8 mouse cellular contexts compared by ENCODE assay signal in the genomic region with DNA sequence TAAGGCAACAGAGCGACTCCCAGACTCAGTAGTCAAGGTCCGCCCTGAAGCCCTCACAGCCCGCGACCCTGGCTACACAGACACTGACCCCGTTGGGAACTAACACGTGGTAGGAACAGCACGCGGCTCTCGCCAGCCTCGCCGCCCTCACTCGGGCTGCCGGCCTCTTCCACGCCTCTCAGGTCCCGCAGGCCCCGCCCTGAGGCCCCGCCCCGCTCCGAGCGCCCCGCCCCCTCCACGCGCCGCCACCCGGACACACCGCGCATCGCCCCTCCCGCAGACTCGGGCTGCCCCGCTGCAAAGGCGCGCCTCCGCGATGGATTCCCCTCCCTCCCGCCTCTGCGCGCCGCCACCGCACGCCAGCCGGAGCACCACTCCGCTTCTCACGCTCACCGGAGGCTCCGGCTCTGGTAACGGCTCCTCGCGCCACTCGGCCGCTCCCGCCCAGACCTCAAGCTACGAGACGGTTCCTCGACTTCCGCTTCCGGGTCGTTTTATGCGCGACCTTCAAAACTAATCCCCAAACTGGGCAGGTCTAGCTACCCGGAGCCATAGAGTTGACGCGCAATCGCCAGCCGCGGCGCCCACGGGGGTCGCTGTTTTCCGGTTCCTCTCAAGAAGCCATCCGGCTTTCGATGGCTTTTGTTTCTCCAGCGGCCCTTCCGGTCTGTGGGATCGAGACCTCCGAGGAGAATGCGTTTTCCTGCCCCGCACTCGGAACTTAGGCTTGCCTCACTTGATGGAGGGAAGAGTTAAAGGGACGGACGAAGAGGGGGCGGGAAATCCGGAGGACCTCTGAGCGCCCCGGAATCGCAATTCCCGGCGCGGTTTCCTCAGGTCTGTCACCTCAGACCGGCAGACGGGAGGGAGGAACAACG. TPM values are rescaled to one million over a fixed set of nuclear protein-coding genes. Genes with fewer than 3 reads are reported as not detected.
DNase-seq lines count a peak whose midpoint lies in the region; ATAC-seq lines count a peak whose summit lies in the region.

Gene Eif1ad, plus strand, starts transcription at position 567 of the 878 bp plus-strand sequence.

- under 1% methylated on average over 72 of the region's 92 CpGs for WGBS in hindbrain, embryonic 16.5 days
- WGBS in macrophage (ENCODE audit: missing documents) = under 1% methylated on average over 87 of the region's 92 CpGs

- peak within 1 kb of the TSS; percentile 95 for H3K4me2 ChIP-seq in hindbrain, embryonic 16.5 days (ENCODE audit: low read length)

- peak; percentile 97 for ATAC-seq in hindbrain, embryonic 16.5 days

- DNase-seq in WW6 (ENCODE audit: low read depth, low spot score) = peak; percentile 94
- DNase-seq in cerebellum, postnatal 4 days (ENCODE audit: low spot score in 2 of 2) = peak; percentile 83 to 96
- peak; percentile 94 for DNase-seq in gastrocnemius, adult 18-20 months (ENCODE audit: low spot score)
- DNase-seq in left cerebral cortex, adult 18-20 months (ENCODE audit: low spot score in 2 of 2) = peak; percentile 91 to 96
- DNase-seq in right cerebral cortex, adult 18-20 months = peak; percentile 95
- peak; percentile 79 for DNase-seq in urinary bladder, postnatal 10 days (ENCODE audit: low spot score)

- peak within 1 kb of the TSS; percentile 71 for H3K4me3 ChIP-seq in hindbrain, embryonic 16.5 days (ENCODE audit: low read length)
- peak within 1 kb of the TSS; percentile 91 for H3K4me3 ChIP-seq in macrophage (ENCODE audit: inconsistent target)

- H3K79me2 ChIP-seq in macrophage (ENCODE audit: inconsistent target) = peaks cover 44% of the 10 kb centered on the region

- H3K27ac ChIP-seq in hindbrain, embryonic 16.5 days (ENCODE audit: low read depth, low read length) = peak within 1 kb of the TSS; percentile 96
- peak within 1 kb of the TSS; percentile 87 for H3K27ac ChIP-seq in macrophage

- H3K36me3 ChIP-seq in hindbrain, embryonic 16.5 days (ENCODE audit: control insufficient read depth, insufficient read depth, low read length) = peaks cover 24% of the 10 kb centered on the region
- peaks cover 15% of the 10 kb centered on the region for H3K36me3 ChIP-seq in macrophage (ENCODE audit: inconsistent target)

- H3K27me3 ChIP-seq in hindbrain, embryonic 16.5 days (replicated peaks; ENCODE audit: control insufficient read depth, insufficient read depth, low read length) = no peaks in the 10 kb centered on the region

- peak within 1 kb of the TSS; percentile 77 for H3K9ac ChIP-seq in hindbrain, embryonic 16.5 days (ENCODE audit: low read depth, low read length)

- H3K9me3 ChIP-seq in hindbrain, embryonic 16.5 days (ENCODE audit: control insufficient read depth, low read length) = no peaks in the 10 kb centered on the region

- H3K4me1 ChIP-seq in hindbrain, embryonic 16.5 days (ENCODE audit: control insufficient read depth, insufficient read depth, low read depth, low read length) = peaks cover 18% of the 10 kb centered on the region

RNA-seq across cellular contexts. Expression of gene Eif1ad, which starts in this region (rescaled TPM):
- 10 to 100 TPM; 16.3 to 16.5 TPM for total RNA-seq in gastrocnemius, adult 18-20 months (2021)
- 40.6 and 44.4 TPM in 2 replicates for polyA plus RNA-seq in hindbrain, embryonic 16.5 days (2015; fragmentation: Nextera tagmentation; extraction: Ambion mirVana)
- total RNA-seq in left cerebral cortex, adult 18-20 months (2021) = 10 to 100 TPM; 22.6 to 26.3 TPM
- total RNA-seq in macrophage (2018; cell fraction: chromatin; rRNA removed) = 10 to 100 TPM in 13 of 26 experiments, 1 to 10 TPM in 13; 2.1 to 20.1 (median 10.3) TPM
- total RNA-seq in macrophage (2018; cell fraction: cytosol; rRNA removed) = 10 to 100 TPM; 13.2 to 25.4 (median 19.2) TPM
- 10 to 100 TPM in 15 of 26 experiments, 1 to 10 TPM in 11; 3.8 to 25.5 (median 11.4) TPM for total RNA-seq in macrophage (2018; cell fraction: nucleus; rRNA removed)
- polyA plus RNA-seq in macrophage (2018) = 12.7 to 36.5 TPM (median 17.7 TPM) in 3 replicates

Comparison
In these comparisons a context has a peak if more than half of its experiments do, and no peak if none do; other contexts are left out.
1. Peak in every context shown above with its lines: DNase-seq, ATAC-seq, H3K4me3 ChIP-seq and H3K27ac ChIP-seq.